Mouse (Mus musculus) hematopoietic multipotent progenitor cell, adult 10-12 weeks (in vitro differentiated cells): ENCODE data around the gene Tnfsf14. TPM values are rescaled to one million over a fixed set of nuclear protein-coding genes. Genes with fewer than 3 reads are reported as not detected.

Experiments used
- polyA plus RNA-seq: library from polyadenylated mRNA; stranded (reverse); fragments of >175 nt; gene quantifications from 2 replicates; pipeline ENCODE4 v1.2.3, GENCODE M21; 2012; ENCODE audit warnings: low replicate concordance

The Tnfsf14 gene
- polyA plus RNA-seq, result 7.8 and 15.8 TPM in 2 replicates

GRCm38 (mm10) chr17:57194041-57194507 lies at the start of gene Tnfsf14:
TSS of gene Tnfsf14 (minus strand) at chr17:57194177.

GRCm38 (mm10) chr17:57228014-57228413 lies 34.0 kb upstream of the Tnfsf14 start, which contains the start of gene C3:
TSS of gene C3 (minus strand) at chr17:57228136.

GRCm38 (mm10) chr17:57148994-57149803 lies 44.8 kb downstream of the Tnfsf14 start, which contains the start of gene Cd70:
TSS of gene Cd70 (minus strand) at chr17:57149777.

Other genes starting within 250 kb of the Tnfsf14 start
- gene Acer1, start 212.1 kb downstream of the Tnfsf14 start, polyA plus RNA-seq, result not detected in 2 replicates
- 37.7 and 105 TPM in 2 replicates for gene Clpp, start 203.9 kb downstream of the Tnfsf14 start, polyA plus RNA-seq
- 25.6 and 38.2 TPM in 2 replicates for gene Alkbh7, start 196.8 kb downstream of the Tnfsf14 start, polyA plus RNA-seq
- gene Pspn, start 194.2 kb downstream of the Tnfsf14 start, polyA plus RNA-seq, result not detected in 2 replicates
- 81.6 and 94.3 TPM in 2 replicates for gene Gtf2f1, start 182.9 kb downstream of the Tnfsf14 start, polyA plus RNA-seq
- gene Gm17949, start 182.7 kb downstream of the Tnfsf14 start, polyA plus RNA-seq, result 0.17 and 0.23 TPM in 2 replicates
- 248 and 458 TPM in 2 replicates for gene Khsrp, start 162.7 kb downstream of the Tnfsf14 start, polyA plus RNA-seq
- not detected in 2 replicates for gene Slc25a41, start 152.5 kb downstream of the Tnfsf14 start, polyA plus RNA-seq
- 18.4 and 34.3 TPM in 2 replicates for gene Crb3, start 135.1 kb downstream of the Tnfsf14 start, polyA plus RNA-seq
- 16.7 and 20.4 TPM in 2 replicates for gene Slc25a23, start 134.3 kb downstream of the Tnfsf14 start, polyA plus RNA-seq
- 211 and 238 TPM in 2 replicates for gene Dennd1c, start 115.7 kb downstream of the Tnfsf14 start, polyA plus RNA-seq
- gene Tubb4a, start 106.4 kb downstream of the Tnfsf14 start, polyA plus RNA-seq, result 0.80 and 0.96 TPM in 2 replicates
- gene Tnfsf9, start 88.9 kb downstream of the Tnfsf14 start, polyA plus RNA-seq, result 1.5 and 1.6 TPM in 2 replicates
- gene Cd70, start 44.4 kb downstream of the Tnfsf14 start, polyA plus RNA-seq, result 0.17 and 0.98 TPM in 2 replicates
- 9.1 and 16.5 TPM in 2 replicates for gene C3, start 34.0 kb upstream of the Tnfsf14 start, polyA plus RNA-seq
- gene Gpr108, start 54.3 kb upstream of the Tnfsf14 start, polyA plus RNA-seq, result 34.0 and 34.2 TPM in 2 replicates
- gene Trip10, start 55.3 kb upstream of the Tnfsf14 start, polyA plus RNA-seq, result 9.3 and 9.4 TPM in 2 replicates
- 72.5 and 81.3 TPM in 2 replicates for gene Vav1, start 84.9 kb upstream of the Tnfsf14 start, polyA plus RNA-seq
- gene Adgre1, start 164.5 kb upstream of the Tnfsf14 start, polyA plus RNA-seq, result 2.9 and 5.6 TPM in 2 replicates